Mouse (Mus musculus): ENCODE data around the gene Msantd1. TPM values are rescaled to one million over a fixed set of nuclear protein-coding genes. Genes with fewer than 3 reads are reported as not detected.

The Msantd1 gene
- polyA plus RNA-seq, 1 experiment from 2014 or later = 5.8 TPM

GRCm38 (mm10) chr5:34931091-34931490 is 23.3 kb downstream of the Msantd1 start:
- no peak overlapping the region for H3K4me2 ChIP-seq (replicated peaks)
- H3K9ac ChIP-seq (replicated peaks) = no peak overlapping the region
- peaks cover 18% of the 10 kb centered on the region for H3K4me1 ChIP-seq
- no peaks in the 10 kb centered on the region for H3K27me3 ChIP-seq
- ATAC-seq (replicated peaks) = no peak
- 66% methylated on average over 2 of the region's 2 CpGs for WGBS
- no peaks in the 10 kb centered on the region for H3K9me3 ChIP-seq
- H3K27ac ChIP-seq (replicated peaks) = 0 out of 2 replicates have a peak overlapping the region, but pooled peaks have one; percentile 23
- no peaks in the 10 kb centered on the region for H3K36me3 ChIP-seq
- no peak overlapping the region for H3K4me3 ChIP-seq

GRCm38 (mm10) chr5:34931516-34932457 is 24.0 kb downstream of the Msantd1 start:
- no peaks in the 10 kb centered on the region for H3K36me3 ChIP-seq
- no peaks in the 10 kb centered on the region for H3K27me3 ChIP-seq
- peak overlapping the region; percentile 54 for H3K27ac ChIP-seq (replicated peaks)
- H3K4me3 ChIP-seq = no peak overlapping the region
- H3K4me2 ChIP-seq (replicated peaks) = no peak overlapping the region
- H3K9me3 ChIP-seq = no peaks in the 10 kb centered on the region
- no peak for ATAC-seq (replicated peaks)
- no peak overlapping the region for H3K9ac ChIP-seq (replicated peaks)
- 45% methylated on average over 11 of the region's 11 CpGs for WGBS
- peaks cover 18% of the 10 kb centered on the region for H3K4me1 ChIP-seq

GRCm38 (mm10) chr5:34932458-34932806 is 24.6 kb downstream of the Msantd1 start:
- H3K36me3 ChIP-seq = no peaks in the 10 kb centered on the region
- no peak overlapping the region for H3K4me2 ChIP-seq (replicated peaks)
- ATAC-seq (replicated peaks) = no peak
- peaks cover 18% of the 10 kb centered on the region for H3K4me1 ChIP-seq
- no peak overlapping the region for H3K9ac ChIP-seq (replicated peaks)
- H3K4me3 ChIP-seq = no peak overlapping the region
- no peaks in the 10 kb centered on the region for H3K27me3 ChIP-seq
- H3K27ac ChIP-seq (replicated peaks) = peak overlapping the region; percentile 54
- 19% methylated on average over 4 of the region's 4 CpGs for WGBS
- no peaks in the 10 kb centered on the region for H3K9me3 ChIP-seq

GRCm38 (mm10) chr5:34933461-34933860 is 25.6 kb downstream of the Msantd1 start:
- Histone ChIP-seq H3K4me1 (peaks cover 18% of the 10 kb centered on the region), H3K9ac (replicated peaks) (no peak overlapping the region), H3K36me3 (no peaks in the 10 kb centered on the region), H3K9me3 (no peaks in the 10 kb centered on the region), H3K27me3 (no peaks in the 10 kb centered on the region), H3K4me2 (replicated peaks) (no peak overlapping the region), H3K27ac (replicated peaks) (no peak overlapping the region), H3K4me3 (no peak overlapping the region)
- no peak for ATAC-seq (replicated peaks)
- WGBS = 95% methylated on average over 1 of the region's 1 CpGs

- Histone ChIP-seq H3K27me3 (no peaks in the 10 kb centered on the region), H3K27ac (replicated peaks) (0 out of 2 replicates have a peak overlapping the region, but pooled peaks have one; percentile 11), H3K4me2 (replicated peaks) (no peak overlapping the region), H3K36me3 (no peaks in the 10 kb centered on the region), H3K9me3 (no peaks in the 10 kb centered on the region), H3K4me1 (peaks cover 7% of the 10 kb centered on the region; the same call in 1 of the 2 replicates), H3K9ac (replicated peaks) (no peak overlapping the region), H3K4me3 (no peak overlapping the region)
- ATAC-seq (replicated peaks) = 0 out of 2 replicates have a peak, but pooled peaks have one; percentile 19
- WGBS = 7% methylated on average over 10 of the region's 10 CpGs
Measured at GRCm38 (mm10) chr5:34941710-34942470, 34.1 kb downstream of the Msantd1 start.

GRCm38 (mm10) chr5:34943428-34943827 is 35.6 kb downstream of the Msantd1 start:
- no peaks in the 10 kb centered on the region for H3K27me3 ChIP-seq
- H3K27ac ChIP-seq (replicated peaks) = no peak overlapping the region
- no peak overlapping the region for H3K4me2 ChIP-seq (replicated peaks)
- H3K4me3 ChIP-seq = no peak overlapping the region
- ATAC-seq (replicated peaks) = no peak
- H3K36me3 ChIP-seq = no peaks in the 10 kb centered on the region
- WGBS = 90% methylated on average over 3 of the region's 3 CpGs
- H3K4me1 ChIP-seq = peaks cover 8% of the 10 kb centered on the region; the same call in 1 of the 2 replicates
- no peak overlapping the region for H3K9ac ChIP-seq (replicated peaks)
- no peaks in the 10 kb centered on the region for H3K9me3 ChIP-seq

GRCm38 (mm10) chr5:34948861-34949760 is 41.3 kb downstream of the Msantd1 start, which contains the start of gene Rgs12:
Gene Rgs12 (plus strand): TSS chr5:34949445.
- H3K4me3 ChIP-seq = peak within 1 kb of the TSS; percentile 91
- peaks cover 33% of the 10 kb centered on the region for H3K4me1 ChIP-seq
- H3K9ac ChIP-seq (replicated peaks) = peak within 1 kb of the TSS; percentile 98
- ATAC-seq (replicated peaks) = peak; percentile 88
- H3K27me3 ChIP-seq = no peaks in the 10 kb centered on the region
- H3K36me3 ChIP-seq = peaks cover 5% of the 10 kb centered on the region; the same call in 1 of the 2 replicates
- WGBS = under 1% methylated on average over 74 of the region's 84 CpGs
- peak within 1 kb of the TSS; percentile 82 for H3K4me2 ChIP-seq (replicated peaks)
- H3K9me3 ChIP-seq = no peaks in the 10 kb centered on the region
- peak within 1 kb of the TSS; percentile 90 for H3K27ac ChIP-seq (replicated peaks)

- under 1% methylated on average over 12 of the region's 12 CpGs for WGBS
- Histone ChIP-seq H3K4me3 (peak overlapping the region; percentile 91), H3K9me3 (no peaks in the 10 kb centered on the region), H3K9ac (replicated peaks) (peak overlapping the region; percentile 98), H3K27me3 (no peaks in the 10 kb centered on the region), H3K27ac (replicated peaks) (peak overlapping the region; percentile 90), H3K36me3 (peaks cover 5% of the 10 kb centered on the region; the same call in 1 of the 2 replicates), H3K4me2 (replicated peaks) (peak overlapping the region; percentile 82), H3K4me1 (peaks cover 39% of the 10 kb centered on the region)
- ATAC-seq (replicated peaks) = peak; percentile 67
Measured at GRCm38 (mm10) chr5:34949769-34950211, 42.0 kb downstream of the Msantd1 start.

GRCm38 (mm10) chr5:34950486-34951160 is 42.8 kb downstream of the Msantd1 start:
- Histone ChIP-seq H3K9ac (replicated peaks) (peak overlapping the region; percentile 98), H3K27me3 (no peaks in the 10 kb centered on the region), H3K9me3 (no peaks in the 10 kb centered on the region), H3K4me2 (replicated peaks) (peak overlapping the region; percentile 82), H3K4me3 (peak overlapping the region; percentile 91), H3K36me3 (peaks cover 5% of the 10 kb centered on the region; the same call in 1 of the 2 replicates), H3K27ac (replicated peaks) (peak overlapping the region; percentile 90), H3K4me1 (peaks cover 47% of the 10 kb centered on the region)
- no peak for ATAC-seq (replicated peaks)
- 50% methylated on average over 6 of the region's 6 CpGs for WGBS

- peak overlapping the region; percentile 90 for H3K27ac ChIP-seq (replicated peaks)
- H3K4me3 ChIP-seq = peak overlapping the region; percentile 91
- H3K9ac ChIP-seq (replicated peaks) = no peak overlapping the region
- no peaks in the 10 kb centered on the region for H3K9me3 ChIP-seq
- WGBS = 88% methylated on average over 8 of the region's 8 CpGs
- H3K4me2 ChIP-seq (replicated peaks) = peak overlapping the region; percentile 82
- ATAC-seq (replicated peaks) = no peak
- H3K36me3 ChIP-seq = peaks cover 5% of the 10 kb centered on the region; the same call in 1 of the 2 replicates
- H3K27me3 ChIP-seq = no peaks in the 10 kb centered on the region
- peaks cover 54% of the 10 kb centered on the region for H3K4me1 ChIP-seq
Measured at GRCm38 (mm10) chr5:34951161-34951834, 43.5 kb downstream of the Msantd1 start.
